Mouse (Mus musculus): Measurements from ENCODE around the gene Usp21. TPM values are rescaled to one million over a fixed set of nuclear protein-coding genes. Genes with fewer than 3 reads are reported as not detected.

Usp21 gene
- polyA plus RNA-seq, 2 experiments, result 81.2 to 104 TPM

- TF ChIP-seq POLR2A (IDR thresholded peaks at IDR 0.05; ENCODE audit: borderline replicate concordance, extremely low read depth, insufficient read depth, insufficient read length), result no peak
- 0 out of 2 replicates have a peak, but pooled peaks cover 10% of the 10 kb centered on the region for H3K4me1 ChIP-seq (ENCODE audit: control insufficient read depth, insufficient read depth, low read length)
- WGBS, result 81% methylated on average over 4 of the region's 4 CpGs
Observed at GRCm38 (mm10) chr1:171234538-171234937, 53.3 kb downstream of the Usp21 start.

GRCm38 (mm10) chr1:171234126-171234525, 53.7 kb downstream of the Usp21 start, which contains the start of gene Fcer1g:
Gene Fcer1g (minus strand): TSS chr1:171234365.
- H3K9me3 ChIP-seq (ENCODE audit: control insufficient read depth, low read length), result no peaks in the 10 kb centered on the region
- DNase-seq (ENCODE audit: low spot score) (no peak), ATAC-seq (ENCODE audit: low FRiP score, low read depth) (no peak)
- no peak for TF ChIP-seq POLR2A (IDR thresholded peaks at IDR 0.05; ENCODE audit: borderline replicate concordance, extremely low read depth, insufficient read depth, insufficient read length)
- H3K27me3 ChIP-seq (ENCODE audit: control insufficient read depth, insufficient read depth, low read length), result no peaks in the 10 kb centered on the region
- peaks cover 58% of the 10 kb centered on the region for H3K36me3 ChIP-seq (ENCODE audit: control insufficient read depth, insufficient read depth, low read length)
- WGBS, result 82% methylated on average over 14 of the region's 14 CpGs
- no peak within 1 kb of the TSS for H3K4me3 ChIP-seq (replicated peaks; ENCODE audit: low read length)
- H3K4me1 ChIP-seq (ENCODE audit: control insufficient read depth, insufficient read depth, low read length), result 0 out of 2 replicates have a peak, but pooled peaks cover 10% of the 10 kb centered on the region
- H3K9ac ChIP-seq (ENCODE audit: low read depth, low read length, severe bottlenecking), result no peak within 1 kb of the TSS
- H3K4me2 ChIP-seq (replicated peaks; ENCODE audit: low read depth, low read length, severe bottlenecking), result no peak within 1 kb of the TSS
- H3K27ac ChIP-seq (replicated peaks; ENCODE audit: low read depth, low read length), result no peak within 1 kb of the TSS

More at GRCm38 (mm10) chr1:171234538-171234937, 53.3 kb downstream of the Usp21 start:
- no peak overlapping the region for H3K4me2 ChIP-seq (replicated peaks; ENCODE audit: low read depth, low read length, severe bottlenecking)
- ATAC-seq (ENCODE audit: low FRiP score, low read depth), result no peak
- no peak for DNase-seq (ENCODE audit: low spot score)
- no peak overlapping the region for H3K4me3 ChIP-seq (replicated peaks; ENCODE audit: low read length)
- no peaks in the 10 kb centered on the region for H3K27me3 ChIP-seq (ENCODE audit: control insufficient read depth, insufficient read depth, low read length)
- no peaks in the 10 kb centered on the region for H3K9me3 ChIP-seq (ENCODE audit: control insufficient read depth, low read length)
- peaks cover 61% of the 10 kb centered on the region for H3K36me3 ChIP-seq (ENCODE audit: control insufficient read depth, insufficient read depth, low read length)
- no peak overlapping the region for H3K27ac ChIP-seq (replicated peaks; ENCODE audit: low read depth, low read length)
- H3K9ac ChIP-seq (ENCODE audit: low read depth, low read length, severe bottlenecking), result no peak overlapping the region

- TF ChIP-seq POLR2A (IDR thresholded peaks at IDR 0.05; ENCODE audit: borderline replicate concordance, extremely low read depth, insufficient read depth, insufficient read length), result no peak
- Histone ChIP-seq H3K9ac (ENCODE audit: low read depth, low read length, severe bottlenecking) (no peak overlapping the region), H3K4me1 (ENCODE audit: control insufficient read depth, insufficient read depth, low read length) (0 out of 2 replicates have a peak, but pooled peaks cover 10% of the 10 kb centered on the region), H3K4me2 (replicated peaks; ENCODE audit: low read depth, low read length, severe bottlenecking) (no peak overlapping the region), H3K27ac (replicated peaks; ENCODE audit: low read depth, low read length) (no peak overlapping the region), H3K4me3 (replicated peaks; ENCODE audit: low read length) (no peak overlapping the region), H3K27me3 (ENCODE audit: control insufficient read depth, insufficient read depth, low read length) (no peaks in the 10 kb centered on the region), H3K36me3 (ENCODE audit: control insufficient read depth, insufficient read depth, low read length) (peaks cover 48% of the 10 kb centered on the region), H3K9me3 (ENCODE audit: control insufficient read depth, low read length) (no peaks in the 10 kb centered on the region)
- DNase-seq (ENCODE audit: low spot score) (no peak), ATAC-seq (ENCODE audit: low FRiP score, low read depth) (no peak)
- WGBS, result 85% methylated on average over 12 of the region's 12 CpGs
Observed at GRCm38 (mm10) chr1:171232800-171233730, 54.7 kb downstream of the Usp21 start.

- Histone ChIP-seq H3K27me3 (ENCODE audit: control insufficient read depth, insufficient read depth, low read length) (no peaks in the 10 kb centered on the region), H3K4me3 (replicated peaks; ENCODE audit: low read length) (no peak overlapping the region), H3K9me3 (ENCODE audit: control insufficient read depth, low read length) (no peaks in the 10 kb centered on the region), H3K36me3 (ENCODE audit: control insufficient read depth, insufficient read depth, low read length) (peaks cover 41% of the 10 kb centered on the region), H3K9ac (ENCODE audit: low read depth, low read length, severe bottlenecking) (no peak overlapping the region), H3K27ac (replicated peaks; ENCODE audit: low read depth, low read length) (no peak overlapping the region), H3K4me2 (replicated peaks; ENCODE audit: low read depth, low read length, severe bottlenecking) (no peak overlapping the region), H3K4me1 (ENCODE audit: control insufficient read depth, insufficient read depth, low read length) (0 out of 2 replicates have a peak, but pooled peaks cover 10% of the 10 kb centered on the region)
- 86% methylated on average over 5 of the region's 5 CpGs for WGBS
- TF ChIP-seq POLR2A (IDR thresholded peaks at IDR 0.05; ENCODE audit: borderline replicate concordance, extremely low read depth, insufficient read depth, insufficient read length), result no peak
- ATAC-seq (ENCODE audit: low FRiP score, low read depth), result no peak
- DNase-seq (ENCODE audit: low spot score), result no peak
Observed at GRCm38 (mm10) chr1:171232348-171232747, 55.4 kb downstream of the Usp21 start.

Other genes with a start within 250 kb of the Usp21 start
- gene Fcgr3, start 223.1 kb downstream of the Usp21 start, polyA plus RNA-seq (2012; rRNA removed), result 12.8 and 13.7 TPM in 2 replicates
- 17.6 and 19.7 TPM in 2 replicates for gene Fcgr3, start 223.1 kb downstream of the Usp21 start, polyA plus RNA-seq (2014; fragmentation: Nextera tagmentation; extraction: Ambion mirVana)
- gene Cfap126, start 174.1 kb downstream of the Usp21 start, polyA plus RNA-seq (2012; rRNA removed), result 2.1 and 2.7 TPM in 2 replicates
- gene Cfap126, start 174.1 kb downstream of the Usp21 start, polyA plus RNA-seq (2014; fragmentation: Nextera tagmentation; extraction: Ambion mirVana), result 1.1 and 1.3 TPM in 2 replicates
- gene Sdhc, start 137.4 kb downstream of the Usp21 start, polyA plus RNA-seq (2012; rRNA removed), result 246 and 314 TPM in 2 replicates
- gene Sdhc, start 137.4 kb downstream of the Usp21 start, polyA plus RNA-seq (2014; fragmentation: Nextera tagmentation; extraction: Ambion mirVana), result 273 and 281 TPM in 2 replicates
- gene Mpz, start 137.3 kb downstream of the Usp21 start, polyA plus RNA-seq (2012; rRNA removed), result 14.6 and 19.8 TPM in 2 replicates
- gene Mpz, start 137.3 kb downstream of the Usp21 start, polyA plus RNA-seq (2014; fragmentation: Nextera tagmentation; extraction: Ambion mirVana), result 4.9 and 5.3 TPM in 2 replicates
- 3.3 and 3.9 TPM in 2 replicates for gene Pcp4l1, start 91.7 kb downstream of the Usp21 start, polyA plus RNA-seq (2012; rRNA removed)
- 6.0 and 6.3 TPM in 2 replicates for gene Pcp4l1, start 91.7 kb downstream of the Usp21 start, polyA plus RNA-seq (2014; fragmentation: Nextera tagmentation; extraction: Ambion mirVana)
- 0.04 and 0.06 TPM in 2 replicates for gene Nr1i3, start 74.0 kb downstream of the Usp21 start, polyA plus RNA-seq (2012; rRNA removed)
- gene Nr1i3, start 74.0 kb downstream of the Usp21 start, polyA plus RNA-seq (2014; fragmentation: Nextera tagmentation; extraction: Ambion mirVana), result 0.30 and 0.32 TPM in 2 replicates
- 26.3 and 29.4 TPM in 2 replicates for gene Tomm40l, start 65.5 kb downstream of the Usp21 start, polyA plus RNA-seq (2012; rRNA removed)
- gene Tomm40l, start 65.5 kb downstream of the Usp21 start, polyA plus RNA-seq (2014; fragmentation: Nextera tagmentation; extraction: Ambion mirVana), result 28.6 and 29.2 TPM in 2 replicates
- gene Apoa2, start 62.9 kb downstream of the Usp21 start, polyA plus RNA-seq (2012; rRNA removed), result 4.7 and 8.1 TPM in 2 replicates
- gene Apoa2, start 62.9 kb downstream of the Usp21 start, polyA plus RNA-seq (2014; fragmentation: Nextera tagmentation; extraction: Ambion mirVana), result 1.6 and 1.9 TPM in 2 replicates
- 49.7 and 65.5 TPM in 2 replicates for gene Fcer1g, start 53.6 kb downstream of the Usp21 start, polyA plus RNA-seq (2012; rRNA removed)
- 85.7 and 91.4 TPM in 2 replicates for gene Fcer1g, start 53.6 kb downstream of the Usp21 start, polyA plus RNA-seq (2014; fragmentation: Nextera tagmentation; extraction: Ambion mirVana)
- 8.6 and 11.7 TPM in 2 replicates for gene Adamts4, start 37.6 kb downstream of the Usp21 start, polyA plus RNA-seq (2012; rRNA removed)
- 10.1 and 10.6 TPM in 2 replicates for gene Adamts4, start 37.6 kb downstream of the Usp21 start, polyA plus RNA-seq (2014; fragmentation: Nextera tagmentation; extraction: Ambion mirVana)
- gene Ndufs2, start 36.6 kb downstream of the Usp21 start, polyA plus RNA-seq (2012; rRNA removed), result 148 and 151 TPM in 2 replicates
- gene Ndufs2, start 36.6 kb downstream of the Usp21 start, polyA plus RNA-seq (2014; fragmentation: Nextera tagmentation; extraction: Ambion mirVana), result 216 and 234 TPM in 2 replicates
- 87.2 and 111 TPM in 2 replicates for gene B4galt3, start 17.7 kb downstream of the Usp21 start, polyA plus RNA-seq (2012; rRNA removed)
- gene B4galt3, start 17.7 kb downstream of the Usp21 start, polyA plus RNA-seq (2014; fragmentation: Nextera tagmentation; extraction: Ambion mirVana), result 68.7 and 72.5 TPM in 2 replicates
- 133 and 152 TPM in 2 replicates for gene Ppox, start 6.8 kb downstream of the Usp21 start, polyA plus RNA-seq (2012; rRNA removed)
- gene Ppox, start 6.8 kb downstream of the Usp21 start, polyA plus RNA-seq (2014; fragmentation: Nextera tagmentation; extraction: Ambion mirVana), result 55.7 and 67.2 TPM in 2 replicates
- gene Ufc1, start 7.0 kb upstream of the Usp21 start, polyA plus RNA-seq (2012; rRNA removed), result 46.5 and 60.9 TPM in 2 replicates
- gene Ufc1, start 7.0 kb upstream of the Usp21 start, polyA plus RNA-seq (2014; fragmentation: Nextera tagmentation; extraction: Ambion mirVana), result 133 and 135 TPM in 2 replicates
- gene Dedd, start 41.2 kb upstream of the Usp21 start, polyA plus RNA-seq (2012; rRNA removed), result 72.5 and 81.1 TPM in 2 replicates
- gene Dedd, start 41.2 kb upstream of the Usp21 start, polyA plus RNA-seq (2014; fragmentation: Nextera tagmentation; extraction: Ambion mirVana), result 50.9 and 57.7 TPM in 2 replicates
- gene Nit1, start 57.7 kb upstream of the Usp21 start, polyA plus RNA-seq (2012; rRNA removed), result 50.0 and 54.0 TPM in 2 replicates
- gene Nit1, start 57.7 kb upstream of the Usp21 start, polyA plus RNA-seq (2014; fragmentation: Nextera tagmentation; extraction: Ambion mirVana), result 29.0 and 30.4 TPM in 2 replicates
- 40.5 and 82.5 TPM in 2 replicates for gene Pfdn2, start 57.7 kb upstream of the Usp21 start, polyA plus RNA-seq (2012; rRNA removed)
- 43.0 and 48.0 TPM in 2 replicates for gene Pfdn2, start 57.7 kb upstream of the Usp21 start, polyA plus RNA-seq (2014; fragmentation: Nextera tagmentation; extraction: Ambion mirVana)
- gene Klhdc9, start 72.8 kb upstream of the Usp21 start, polyA plus RNA-seq (2012; rRNA removed), result 1.1 and 1.3 TPM in 2 replicates
- gene Klhdc9, start 72.8 kb upstream of the Usp21 start, polyA plus RNA-seq (2014; fragmentation: Nextera tagmentation; extraction: Ambion mirVana), result 0.88 and 1.1 TPM in 2 replicates
- 16.6 and 19.4 TPM in 2 replicates for gene Nectin4, start 82.1 kb upstream of the Usp21 start, polyA plus RNA-seq (2012; rRNA removed)
- 19.2 and 21.0 TPM in 2 replicates for gene Nectin4, start 82.1 kb upstream of the Usp21 start, polyA plus RNA-seq (2014; fragmentation: Nextera tagmentation; extraction: Ambion mirVana)
- 2.0 and 2.5 TPM in 2 replicates for gene Arhgap30, start 101.0 kb upstream of the Usp21 start, polyA plus RNA-seq (2012; rRNA removed)
- gene Arhgap30, start 101.0 kb upstream of the Usp21 start, polyA plus RNA-seq (2014; fragmentation: Nextera tagmentation; extraction: Ambion mirVana), result 1.6 and 2.5 TPM in 2 replicates
- gene Usf1, start 123.3 kb upstream of the Usp21 start, polyA plus RNA-seq (2012; rRNA removed), result 97.0 and 128 TPM in 2 replicates
- 86.2 and 89.9 TPM in 2 replicates for gene Usf1, start 123.3 kb upstream of the Usp21 start, polyA plus RNA-seq (2014; fragmentation: Nextera tagmentation; extraction: Ambion mirVana)
- 3.9 and 4.7 TPM in 2 replicates for gene Tstd1, start 130.9 kb upstream of the Usp21 start, polyA plus RNA-seq (2012; rRNA removed)
- 2.8 and 3.4 TPM in 2 replicates for gene Tstd1, start 130.9 kb upstream of the Usp21 start, polyA plus RNA-seq (2014; fragmentation: Nextera tagmentation; extraction: Ambion mirVana)
- gene F11r, start 149.5 kb upstream of the Usp21 start, polyA plus RNA-seq (2012; rRNA removed), result 19.2 and 20.9 TPM in 2 replicates
- gene F11r, start 149.5 kb upstream of the Usp21 start, polyA plus RNA-seq (2014; fragmentation: Nextera tagmentation; extraction: Ambion mirVana), result 35.4 and 37.6 TPM in 2 replicates
- gene Alyref2, start 215.5 kb upstream of the Usp21 start, polyA plus RNA-seq (2012; rRNA removed), result 8.5 and 10.8 TPM in 2 replicates
- gene Alyref2, start 215.5 kb upstream of the Usp21 start, polyA plus RNA-seq (2014; fragmentation: Nextera tagmentation; extraction: Ambion mirVana), result 14.5 and 16.8 TPM in 2 replicates
- gene Itln1, start 247.3 kb upstream of the Usp21 start, polyA plus RNA-seq (2012; rRNA removed), result 0.05 TPM in 1 of 2 replicates, not detected in the other
- gene Itln1, start 247.3 kb upstream of the Usp21 start, polyA plus RNA-seq (2014; fragmentation: Nextera tagmentation; extraction: Ambion mirVana), result not detected in 2 replicates

Data from limb, embryonic 14.5 days (tissue).